Mouse (Mus musculus) thymus, postnatal 36 days (tissue): ENCODE measurements at regions not wholly inside any gene's neighbourhood (a gene's known extent, or its start where the extent isn't known, plus 50 kb on each side); places are given as distances from the start of the nearest gene placed in this dataset.

Experiments
- DNase-seq, 2 experiments: peaks; one replicate each; pipeline ENCODE4 v3.0.0; 2022; ENCODE audit warnings: mixed read lengths in 2 of 2

DNA sequence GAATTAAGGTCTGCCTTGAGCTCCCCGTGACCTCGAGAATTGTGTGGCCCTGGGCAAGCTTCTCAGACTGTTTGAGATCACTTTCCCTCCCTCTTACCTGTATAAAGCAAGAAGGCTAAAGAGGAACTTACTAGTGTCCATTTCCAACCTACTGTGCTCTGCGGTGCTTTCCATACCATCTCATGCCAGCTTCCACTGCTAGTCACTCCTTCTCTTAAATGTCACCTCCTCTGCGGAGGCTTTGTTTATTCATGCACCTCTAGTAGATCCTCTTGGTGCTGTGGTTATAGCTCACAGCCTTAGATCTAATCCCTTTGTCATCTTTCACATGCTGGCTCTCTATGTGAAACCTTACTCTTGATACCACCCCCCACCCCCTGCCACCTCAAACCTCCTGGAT, 2310.3 kb upstream of the Lrrc6 start:
- no peak for DNase-seq

DNA sequence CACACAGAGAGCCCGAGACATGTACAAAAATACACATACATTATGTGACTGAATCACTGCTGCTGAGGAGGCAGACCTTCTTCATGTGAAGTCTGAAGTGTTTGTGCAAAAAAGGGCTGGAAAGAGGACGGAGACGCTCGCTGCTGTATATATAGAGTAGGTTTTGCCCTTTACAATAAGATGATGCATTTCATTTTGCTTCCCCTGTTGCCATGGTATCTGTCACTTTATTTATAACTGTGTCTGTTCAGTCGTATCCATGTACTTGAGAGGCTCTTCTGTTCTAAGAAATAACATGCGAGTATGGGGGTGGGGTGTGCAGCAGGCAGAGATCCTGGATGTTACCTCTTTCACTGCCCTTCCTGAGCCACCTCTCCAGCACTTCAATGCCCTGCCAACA, 2309.9 kb upstream of the Lrrc6 start:
- no peak for DNase-seq

DNA sequence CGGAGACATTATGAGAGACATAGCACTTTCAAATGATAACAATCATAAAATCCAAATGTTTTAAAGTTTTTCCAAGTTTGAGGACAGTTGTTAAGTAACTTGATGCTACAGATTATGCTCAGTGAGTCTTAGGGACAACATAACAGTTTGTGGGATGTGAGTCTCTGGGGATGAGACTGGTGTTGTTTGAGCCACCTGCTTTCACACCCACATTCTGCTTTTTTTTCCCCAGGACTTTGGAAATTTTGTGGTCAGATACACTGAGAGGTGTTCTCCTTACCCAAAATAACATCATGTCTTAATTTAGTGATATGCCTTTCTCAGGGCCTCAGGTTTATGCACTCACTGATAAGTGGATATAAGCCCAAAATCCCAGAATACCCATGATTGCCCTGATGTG, 2307.5 kb upstream of the Lrrc6 start:
- DNase-seq, result no peak

DNA sequence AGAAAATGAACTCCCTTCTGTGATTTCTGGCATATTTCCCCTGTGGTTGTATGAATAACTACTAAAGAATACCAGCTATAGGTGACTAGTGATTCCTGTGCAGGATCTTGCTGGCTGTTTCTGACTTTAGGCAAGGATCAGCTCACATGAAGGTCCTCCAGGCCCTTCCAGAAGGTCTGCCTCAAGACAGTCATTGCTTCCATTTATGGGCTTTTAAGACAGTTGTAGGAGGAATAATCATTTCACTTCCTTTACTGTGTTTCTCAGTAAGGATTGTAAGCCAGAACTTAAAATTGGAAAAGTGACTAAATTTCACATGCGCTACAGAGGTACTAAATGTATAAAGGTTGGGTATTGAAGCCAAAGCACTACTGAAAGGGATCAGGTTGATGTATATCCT, 2303.5 kb upstream of the Lrrc6 start:
- no peak for DNase-seq

DNA sequence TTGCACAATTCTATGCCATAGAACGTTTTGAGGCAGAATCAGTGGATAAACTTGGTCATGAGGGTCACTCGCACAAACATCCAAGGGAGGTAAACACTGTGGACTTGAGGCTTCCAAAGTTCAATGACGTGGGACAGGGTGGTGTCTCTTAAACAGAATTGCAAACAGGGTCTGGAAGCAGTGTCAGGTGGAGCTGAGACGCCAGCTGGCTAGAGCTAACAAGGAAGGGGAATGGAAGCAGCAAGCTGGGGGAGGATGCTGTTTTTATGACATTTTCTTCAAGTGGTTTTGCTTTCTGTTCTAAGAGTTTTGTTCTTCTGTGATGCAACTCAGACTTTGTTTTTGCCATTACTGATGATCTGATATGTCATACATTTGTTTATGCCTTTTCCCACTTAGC, 2301.1 kb upstream of the Lrrc6 start:
- no peak for DNase-seq

DNA sequence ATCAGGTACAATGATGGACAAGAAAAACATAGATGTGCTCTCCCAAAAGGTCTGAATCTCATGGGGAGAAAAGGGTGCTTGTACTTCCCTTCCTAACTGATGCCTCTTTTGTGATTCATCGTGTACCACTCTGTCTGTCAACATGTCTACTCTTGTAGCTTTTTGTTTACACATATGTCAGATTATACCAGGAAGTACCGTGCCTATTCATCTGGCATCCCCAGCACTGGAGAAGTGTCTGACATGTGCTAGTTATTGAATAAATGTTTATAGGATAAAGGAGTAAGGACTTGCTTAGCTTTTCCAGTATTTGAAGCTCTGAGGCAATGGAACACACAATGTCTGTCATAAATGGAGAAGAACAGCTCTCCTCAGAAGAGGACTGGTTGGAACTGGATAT, 2296.7 kb upstream of the Lrrc6 start:
- DNase-seq, result no peak

DNA sequence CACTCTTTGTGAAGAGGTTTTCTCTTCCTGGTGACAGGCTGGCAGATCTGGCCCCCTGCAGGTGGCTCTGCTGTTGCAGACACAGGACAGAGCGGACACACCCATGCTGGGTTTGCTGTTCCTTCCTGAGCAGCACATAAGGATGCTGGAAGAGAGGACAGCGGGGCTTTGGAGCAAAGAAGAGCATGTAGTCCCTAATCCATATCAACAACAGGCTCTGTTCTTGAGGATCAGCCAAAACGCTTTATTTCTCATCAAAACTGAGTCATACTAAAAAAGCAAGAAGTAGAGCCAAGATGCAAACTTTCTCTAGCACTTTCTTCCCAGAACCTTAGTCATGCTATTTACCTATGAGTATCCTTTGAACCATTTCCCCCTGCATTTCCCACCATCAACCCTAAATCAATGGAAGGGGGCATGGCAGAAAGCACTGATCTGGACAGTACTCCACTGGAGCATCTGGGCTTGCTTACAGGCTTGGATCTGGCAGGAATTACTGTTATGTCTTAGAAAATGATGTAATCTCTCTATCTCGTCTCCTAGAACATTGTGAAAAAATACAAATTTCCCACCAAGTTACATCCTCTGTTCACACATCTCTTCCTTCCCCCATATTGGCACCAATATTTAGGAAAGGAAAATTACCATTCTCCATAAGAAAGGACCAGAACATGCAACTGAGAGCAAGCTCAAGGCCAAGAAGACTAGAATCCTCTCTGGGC, 2294.7 kb upstream of the Lrrc6 start:
- DNase-seq, result no peak

DNA sequence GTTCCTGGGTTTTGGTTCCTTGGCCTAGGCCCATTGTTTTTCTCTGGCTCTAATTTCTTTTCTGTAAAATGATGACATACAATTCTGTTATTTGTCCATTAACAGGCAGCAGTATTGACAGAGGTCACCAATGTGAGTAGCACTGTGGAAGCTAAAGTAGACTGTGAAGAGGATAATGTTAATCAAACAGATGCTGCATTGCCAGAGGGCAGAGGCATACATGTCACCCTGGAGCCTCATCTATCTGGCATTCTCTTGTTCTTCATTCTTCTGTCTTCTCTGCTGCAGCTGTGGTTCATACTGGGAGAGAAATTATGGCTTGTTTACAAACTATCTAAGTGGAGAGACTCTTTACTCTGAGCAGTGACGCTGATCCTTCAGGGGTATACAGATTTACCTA, 2259.2 kb upstream of the Lrrc6 start:
- no peak for DNase-seq

DNA sequence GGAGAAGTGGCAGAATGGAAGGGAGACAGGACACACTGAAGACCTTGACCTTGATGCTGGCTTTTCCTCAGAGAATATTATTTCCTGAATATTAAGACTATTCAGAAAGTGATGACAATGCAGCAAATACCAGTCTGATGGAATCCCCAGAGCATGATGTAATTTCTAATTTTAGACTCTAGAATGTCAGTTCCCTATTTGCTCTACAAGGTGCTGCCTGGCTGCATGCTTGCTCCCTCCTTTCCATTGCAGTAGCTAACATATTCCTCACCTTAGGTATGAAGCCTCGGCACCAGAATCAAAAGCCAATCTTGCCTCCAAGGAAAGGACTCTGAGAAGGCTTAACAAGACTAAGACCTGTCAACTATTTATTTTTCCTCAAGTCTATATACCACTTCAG, 2254.5 kb upstream of the Lrrc6 start:
- DNase-seq, result no peak

DNA sequence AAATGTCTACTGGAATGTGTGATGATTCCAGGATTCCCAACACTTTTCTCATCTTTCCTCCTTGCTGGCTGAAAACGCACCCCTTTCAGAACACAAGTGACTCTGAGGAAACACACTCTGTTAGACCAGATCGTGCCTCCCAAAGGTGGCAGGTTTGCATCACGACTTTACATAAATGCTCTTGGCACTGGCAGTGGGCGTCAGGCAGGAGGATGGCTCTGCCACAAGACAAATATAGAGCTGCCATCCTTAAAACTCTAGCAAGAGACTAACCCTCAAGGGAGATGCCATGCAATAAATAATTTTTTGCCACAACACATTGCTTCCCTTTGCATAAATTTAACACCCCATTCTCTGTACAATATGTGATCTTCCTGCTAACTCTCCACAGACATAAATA, 2254.1 kb upstream of the Lrrc6 start:
- no peak for DNase-seq

DNA sequence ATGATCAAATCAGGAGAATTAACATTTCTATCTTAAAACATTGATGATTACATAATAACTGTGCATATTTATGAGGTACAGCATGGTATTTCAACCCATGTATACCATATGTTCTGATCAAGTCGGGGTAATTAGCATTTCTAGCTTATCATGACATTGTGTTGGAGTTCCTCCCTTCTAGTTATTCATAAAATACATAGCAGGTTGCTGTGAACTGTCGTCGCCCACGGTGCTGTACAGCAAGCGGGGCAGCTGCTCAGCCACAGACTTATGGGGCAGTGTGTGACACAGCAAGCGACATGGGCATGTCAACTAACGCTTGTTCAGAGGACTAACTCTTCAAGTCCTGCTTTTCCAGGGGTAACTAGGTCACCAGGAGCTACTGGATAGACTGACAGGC, 2238.6 kb upstream of the Lrrc6 start:
- DNase-seq, result no peak

DNA sequence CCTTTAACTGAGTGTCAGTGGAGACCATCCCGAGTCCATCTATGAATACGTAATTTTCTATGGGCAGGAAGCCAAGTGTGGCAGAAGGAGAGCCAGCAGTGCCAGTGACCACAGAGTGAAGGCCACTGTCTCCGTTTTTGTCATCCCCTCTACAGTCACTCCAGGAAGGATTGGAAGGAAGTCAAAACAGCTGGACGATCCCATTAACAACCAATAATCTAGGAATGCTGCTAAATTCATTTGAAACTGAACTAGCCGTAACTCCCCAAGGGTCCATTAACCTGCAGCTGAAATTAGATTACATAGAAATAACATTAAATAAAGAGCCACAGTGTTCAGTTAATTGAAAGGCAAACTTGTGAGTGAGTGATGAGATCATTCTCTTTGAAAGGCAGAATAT, 2220.5 kb upstream of the Lrrc6 start:
- no peak for DNase-seq

DNA sequence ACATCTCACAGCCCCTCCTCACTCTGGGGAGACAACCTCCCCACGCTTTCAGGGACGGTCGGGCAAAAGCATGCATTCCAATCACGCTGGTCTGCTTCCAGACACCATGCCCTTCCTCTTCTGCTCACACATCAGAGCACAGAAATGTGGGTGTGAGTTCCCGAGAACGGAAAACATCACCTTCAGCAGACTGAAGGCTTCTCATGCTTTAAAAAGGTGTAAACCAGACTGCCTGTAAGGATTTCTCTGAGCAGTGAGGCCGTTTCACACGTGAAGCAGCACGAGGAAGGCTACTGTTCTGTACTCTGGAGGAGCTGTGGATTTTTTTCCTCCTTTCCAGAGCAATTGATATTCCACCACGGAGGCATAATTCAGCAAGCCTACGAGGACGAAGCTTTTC, 2218.8 kb upstream of the Lrrc6 start:
- no peak for DNase-seq

DNA sequence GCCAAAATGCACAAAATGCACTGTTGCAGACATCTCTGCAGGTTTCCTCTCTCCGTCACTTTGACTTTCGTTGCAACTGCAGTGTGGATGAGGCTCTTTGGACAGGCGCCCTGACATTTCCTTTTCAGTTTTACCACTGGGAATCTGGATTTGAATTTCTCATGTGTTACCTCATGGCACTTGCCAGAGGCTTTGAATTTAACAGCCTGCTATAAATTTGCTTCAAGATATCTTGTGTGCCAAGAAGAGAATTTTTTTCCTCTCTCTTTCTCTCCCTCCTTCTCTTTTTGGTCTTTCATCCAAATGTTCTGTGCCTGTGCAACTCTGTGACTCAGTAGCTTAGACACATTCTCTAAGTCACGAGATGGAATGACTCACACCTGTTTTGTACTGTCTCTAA, 2213.6 kb upstream of the Lrrc6 start:
- DNase-seq, result no peak

DNA sequence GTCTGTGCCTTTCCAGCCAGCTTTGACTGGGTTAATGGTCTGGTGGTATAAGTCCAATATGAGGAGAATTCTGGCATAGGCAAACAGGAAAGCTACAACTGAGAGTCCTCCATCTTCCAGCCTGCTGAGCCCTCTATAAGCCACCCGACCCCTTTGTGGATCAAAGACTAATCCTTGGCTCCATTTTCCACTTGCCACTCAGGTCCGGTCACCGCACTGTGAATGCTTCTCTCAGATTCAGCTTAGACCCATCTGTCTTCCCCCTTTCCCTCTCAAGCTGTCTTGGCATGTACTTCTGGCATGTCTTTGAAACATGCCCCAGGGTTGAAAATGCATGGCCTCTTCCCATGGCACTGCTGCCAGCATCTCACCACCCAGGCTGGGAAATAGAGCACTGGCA, 2206.6 kb upstream of the Lrrc6 start:
- DNase-seq, result no peak

DNA sequence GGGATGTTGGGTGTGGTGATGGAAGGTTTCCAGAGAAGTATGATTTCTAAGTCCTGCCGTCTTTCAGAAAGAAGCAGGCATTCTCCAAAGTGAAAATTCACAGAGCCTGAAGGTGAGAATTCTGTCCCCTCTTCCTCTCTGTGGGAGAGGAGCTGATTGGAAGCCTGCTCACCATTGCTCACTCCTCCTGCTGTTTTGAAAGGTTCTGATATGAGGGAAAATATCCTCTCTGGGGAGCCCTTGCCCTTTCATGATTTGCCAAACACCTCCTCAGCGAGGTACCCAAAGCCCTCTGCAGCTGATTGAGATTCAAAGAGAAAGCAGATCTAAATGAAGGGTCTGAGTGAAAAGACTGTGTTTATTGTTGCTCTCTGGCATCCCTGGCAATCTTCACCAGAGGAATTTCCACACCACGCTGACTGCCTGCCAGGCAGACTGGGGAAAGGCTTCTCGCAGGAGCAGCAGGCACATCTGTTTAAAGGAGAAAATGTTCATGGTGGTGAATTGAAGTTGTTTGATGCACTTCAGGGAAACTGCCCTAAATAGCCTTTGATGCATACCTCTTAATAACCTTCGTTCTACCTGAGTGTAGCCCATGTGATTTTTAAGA, 2194.4 kb upstream of the Lrrc6 start:
- no peak for DNase-seq

DNA sequence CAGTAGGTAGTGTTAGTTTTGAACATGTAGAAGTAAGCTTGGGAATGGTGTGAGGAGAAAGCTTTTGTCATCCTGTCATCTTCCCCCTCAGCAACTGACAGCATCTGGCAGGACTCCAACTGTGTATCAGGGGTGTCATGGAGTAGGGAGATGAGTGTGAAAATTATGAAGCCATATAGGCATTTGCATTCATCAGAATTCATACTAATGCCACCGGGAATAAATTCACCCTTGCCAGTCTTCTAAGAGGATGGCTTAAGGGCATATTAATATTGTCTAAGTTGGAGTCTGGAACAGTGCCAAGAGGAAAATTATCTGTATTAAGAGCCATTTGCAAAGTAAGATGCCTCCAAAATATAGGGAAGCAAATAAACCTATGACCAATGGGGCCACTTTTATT, 2166.8 kb upstream of the Lrrc6 start:
- DNase-seq, result no peak

DNA sequence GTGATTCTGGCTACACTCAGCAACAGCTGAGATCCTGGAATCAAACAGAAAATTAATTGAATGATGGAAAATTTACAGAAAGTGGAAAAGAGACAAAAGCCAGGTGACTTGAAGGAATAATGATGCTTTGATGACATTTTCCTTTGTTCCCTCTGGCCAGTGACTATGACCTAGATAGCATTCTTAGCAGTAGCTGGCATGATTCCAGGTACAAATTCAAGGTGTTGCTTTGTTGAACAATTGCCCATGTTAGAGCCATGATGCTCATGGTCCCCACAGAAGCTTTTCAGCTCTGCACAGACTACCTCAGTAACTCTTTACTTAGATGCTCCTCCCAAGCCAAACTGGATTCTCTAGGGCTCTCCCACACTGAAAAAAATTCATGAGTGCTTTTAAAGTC, 2164.6 kb upstream of the Lrrc6 start:
- DNase-seq, result no peak

DNA sequence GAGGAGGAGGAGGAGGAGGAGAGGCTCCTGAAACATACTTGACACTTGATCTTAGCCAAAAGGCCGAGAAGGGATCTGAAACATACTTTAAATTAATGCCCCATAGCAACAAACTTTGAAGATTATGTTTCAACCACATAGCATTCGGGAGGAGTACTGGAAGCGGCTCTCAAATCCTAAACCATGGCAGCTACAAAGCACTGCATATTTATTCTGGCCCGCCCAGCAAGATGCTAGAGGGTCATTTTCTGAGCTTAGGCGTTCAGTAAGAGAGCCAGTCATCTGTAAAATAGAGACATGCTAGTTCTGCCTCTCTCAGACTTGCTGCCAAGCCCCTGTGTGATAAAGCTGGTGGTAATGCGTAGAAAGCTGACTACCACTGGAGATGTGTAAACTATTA, 2156.0 kb upstream of the Lrrc6 start:
- no peak for DNase-seq

DNA sequence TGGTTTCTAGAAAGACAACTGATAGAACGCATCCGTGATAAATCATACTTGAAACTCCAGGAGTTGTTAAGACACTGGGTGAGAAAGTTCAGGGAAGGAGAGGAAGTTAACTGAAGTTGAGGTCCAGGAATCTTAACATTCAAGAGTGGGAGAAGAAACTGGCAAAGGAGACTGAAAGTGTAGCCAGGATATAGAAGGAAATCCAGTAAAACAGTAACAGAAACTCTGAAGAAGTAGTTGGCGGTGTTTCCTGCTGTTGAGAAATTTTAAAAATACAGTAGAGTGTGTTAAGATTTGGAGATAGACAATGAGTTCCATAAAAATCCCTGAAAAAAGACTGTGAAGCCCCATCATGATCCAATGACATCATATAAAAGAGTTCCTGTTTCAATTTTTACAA, 2154.3 kb upstream of the Lrrc6 start:
- DNase-seq, result no peak

DNA sequence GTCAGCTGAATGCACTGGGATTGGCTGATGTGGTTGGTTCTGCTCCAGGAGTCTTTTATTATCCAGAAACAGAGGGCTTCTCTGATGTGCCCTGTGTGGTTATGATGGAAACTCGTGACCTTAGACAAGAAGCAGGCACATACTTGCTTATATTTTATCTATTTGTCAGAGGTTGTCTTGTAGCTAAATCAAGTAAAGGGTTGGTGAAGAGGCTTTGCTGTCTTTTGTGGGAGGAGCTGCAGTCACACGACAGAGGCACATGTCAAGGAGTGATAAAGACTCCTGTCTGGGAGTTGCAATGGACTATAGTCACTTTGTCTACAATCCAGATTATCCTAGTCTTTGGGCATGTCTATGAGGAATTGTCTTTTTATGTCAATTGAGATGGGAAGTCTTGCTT, 2149.9 kb upstream of the Lrrc6 start:
- DNase-seq, result no peak

DNA sequence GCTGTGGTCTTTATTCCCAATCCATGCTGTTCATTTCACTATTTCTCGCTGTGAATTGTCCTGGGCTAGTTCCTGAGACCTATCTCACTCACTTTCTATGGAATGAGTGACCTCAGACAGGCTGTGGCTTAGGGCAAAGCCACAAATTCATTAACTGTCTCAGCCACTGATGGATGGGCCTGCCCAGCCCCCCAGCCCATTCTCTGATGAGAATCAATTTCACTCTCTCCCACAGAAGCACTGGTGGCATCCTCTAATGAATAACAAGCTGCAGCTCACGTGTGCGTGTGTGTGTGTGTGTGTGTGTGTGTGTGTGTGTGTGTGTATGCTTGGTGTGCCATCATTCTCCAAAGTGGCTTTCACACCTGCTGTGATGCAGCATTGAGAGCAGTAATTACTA, 2149.3 kb upstream of the Lrrc6 start:
- no peak for DNase-seq

DNA sequence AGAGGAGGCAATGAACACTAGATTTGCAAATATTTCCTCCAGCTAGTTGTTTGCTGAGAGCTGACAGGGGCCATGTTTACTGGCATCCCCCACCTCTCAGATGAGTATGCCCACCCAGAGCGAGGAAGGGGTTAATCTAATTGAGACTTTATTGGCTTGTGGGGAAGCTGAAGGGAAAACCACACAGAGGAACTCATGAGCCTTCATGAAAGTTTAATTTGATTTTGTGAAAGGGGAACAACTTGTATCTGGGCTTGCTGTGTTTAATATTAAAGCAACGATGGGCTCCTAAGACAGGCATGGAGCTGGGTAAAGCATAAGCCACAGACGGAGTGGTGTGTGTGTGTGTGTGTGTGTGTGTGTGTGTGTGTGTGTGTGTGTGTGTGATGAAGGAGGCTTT, 2146.2 kb upstream of the Lrrc6 start:
- no peak for DNase-seq

DNA sequence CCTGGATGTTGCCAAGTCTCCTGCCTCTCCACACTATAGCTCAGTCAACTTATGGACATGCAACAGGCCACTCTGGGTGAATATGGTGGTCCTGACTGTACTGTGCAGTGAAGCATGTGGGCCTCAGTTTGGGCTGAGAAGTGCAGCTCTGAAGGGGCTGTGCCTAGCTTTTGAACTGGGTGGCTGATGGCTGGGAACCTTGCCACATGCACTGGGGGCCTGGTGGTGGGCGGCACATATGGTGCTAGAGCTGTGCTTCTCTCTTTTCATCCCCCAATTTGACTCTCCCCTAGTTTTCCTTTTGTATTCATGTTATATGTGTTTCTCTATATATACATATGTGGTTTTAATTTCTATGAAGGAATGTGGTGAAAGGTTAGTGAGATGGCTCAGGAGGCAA, 2144.2 kb upstream of the Lrrc6 start:
- DNase-seq, result no peak

DNA sequence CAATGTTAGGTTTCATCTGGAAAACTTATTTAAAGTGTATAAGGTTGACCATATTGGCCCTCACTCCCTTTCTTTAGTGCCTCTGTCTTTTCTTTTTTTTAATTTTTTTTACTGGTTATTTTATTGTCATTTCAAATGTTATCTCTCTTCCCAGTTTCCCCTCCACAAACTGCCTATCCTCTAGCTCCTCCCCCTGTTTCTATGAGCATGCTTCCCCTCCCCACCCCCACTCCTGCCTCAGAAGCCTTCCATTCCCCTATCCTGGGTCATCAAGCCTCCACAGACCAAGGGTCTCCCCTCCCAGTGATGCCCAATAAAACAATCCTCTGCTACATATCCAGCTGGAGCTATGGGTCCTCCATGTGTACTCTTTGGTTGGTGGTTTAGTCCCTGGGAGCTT, 2134.9 kb upstream of the Lrrc6 start:
- DNase-seq, result no peak
